Mouse (Mus musculus) CH12.LX (cell line): Measurements from ENCODE around the gene A530064D06Rik.

Experiments used
- CTCF ChIP-seq, 2 experiments: IDR thresholded peaks in 1 of 2; conservative IDR thresholded peaks in 1 of 2; 2 replicates each; pipeline ENCODE4 v1.5.1; 2011 to 2012; ENCODE audit warnings: low read depth in 2 of 2, low read length in 2 of 2, improper control_type of control experiment in 1 of 2, inconsistent platforms in 1 of 2, mild to moderate bottlenecking in 1 of 2, moderate library complexity in 1 of 2
- ETS1 ChIP-seq: conservative IDR thresholded peaks from 2 replicates; pipeline ENCODE4 v1.6.1; 2012; ENCODE audit warnings: low read depth, mild to moderate bottlenecking, inconsistent platforms, low read length, improper control_type of control experiment, moderate library complexity
- IRF4 ChIP-seq: IDR thresholded peaks from 2 replicates; pipeline ENCODE4 v1.6.1; 2014; ENCODE audit warnings: low read depth, mild to moderate bottlenecking, inconsistent platforms, low read length, improper control_type of control experiment
- POLR2A ChIP-seq: IDR thresholded peaks from 2 replicates; pipeline ENCODE4 v1.6.1; 2011; ENCODE audit warnings: low read depth, mild to moderate bottlenecking, improper control_type of control experiment, low read length
- RAD21 ChIP-seq: IDR thresholded peaks from 2 replicates; pipeline ENCODE4 v1.6.1; 2011; ENCODE audit warnings: low read depth, mild to moderate bottlenecking, low read length, improper control_type of control experiment, moderate library complexity

DNA sequence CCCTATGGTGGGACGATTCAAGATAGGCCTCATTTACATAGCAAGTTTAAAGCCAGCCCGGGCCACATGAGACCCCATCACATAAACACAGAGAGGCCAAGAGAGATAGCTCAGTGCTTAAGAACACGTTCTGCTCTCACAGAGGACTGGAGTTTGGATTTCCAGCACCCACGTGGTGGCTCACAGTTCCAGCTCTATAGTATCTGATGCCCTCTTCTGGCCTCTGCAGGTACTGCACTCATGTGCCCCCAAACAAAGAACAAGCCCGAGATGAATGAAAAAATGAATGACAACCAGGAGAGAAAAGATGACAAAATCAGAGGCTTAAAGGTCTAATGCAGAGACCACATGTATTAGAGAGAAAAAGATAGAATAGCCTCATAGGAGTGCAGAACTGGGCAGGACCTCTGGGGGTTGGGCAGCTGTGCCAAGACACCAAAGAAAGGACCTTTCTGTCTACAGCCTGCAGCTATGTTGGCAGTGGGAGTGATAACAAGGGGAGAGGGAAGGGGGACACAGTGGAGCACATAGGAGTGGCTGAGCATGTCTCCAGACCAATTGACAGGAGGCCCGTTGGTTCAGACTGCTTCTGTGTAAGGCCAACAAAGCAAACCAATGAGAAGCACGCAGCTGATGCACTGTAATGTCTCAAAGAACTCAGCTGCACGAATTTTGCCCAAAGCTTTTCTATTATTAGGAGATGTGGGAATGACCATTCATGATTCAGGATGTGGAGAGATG is 56.4 kb downstream of the A530064D06Rik start:
- TF ChIP-seq CTCF (conservative IDR thresholded peaks at IDR 0.05 in 1 of 2, IDR thresholded peaks at IDR 0.05 in 1 of 2; ENCODE audit: low read depth in 2 of 2, low read length in 2 of 2) = peak; percentile 42 to 63; a peak in 3 of 4 replicates
- TF ChIP-seq IRF4 = no peak
- TF ChIP-seq RAD21 = peak; percentile 32
- no peak for TF ChIP-seq ETS1
- TF ChIP-seq POLR2A = no peak
